Mouse (Mus musculus) C2C12 (cell line): ENCODE results near the gene Gm10097. TPM values are rescaled to one million over a fixed set of nuclear protein-coding genes. Genes with fewer than 3 reads are reported as not detected.

Experiments used
- H3K27me3 ChIP-seq: one replicate; pipeline ENCODE4 v1.6.1; 2011; ENCODE audit not compliant: control insufficient read depth, insufficient read depth, insufficient read length
- H3K36me3 ChIP-seq: one replicate; pipeline ENCODE4 v1.6.1; 2011; ENCODE audit not compliant: control insufficient read depth, insufficient read depth
- H3K4me3 ChIP-seq: one replicate; pipeline ENCODE4 v1.5.1; 2011; ENCODE audit warnings: mild to moderate bottlenecking, control low read depth; ENCODE audit not compliant: poor library complexity, insufficient read depth, severe bottlenecking
- H3K79me2 ChIP-seq: one replicate; pipeline ENCODE4 v1.6.1; 2011; ENCODE audit not compliant: control insufficient read depth, insufficient read depth
- H3K79me3 ChIP-seq: one replicate; pipeline ENCODE4 v1.6.1; 2011; ENCODE audit warnings: low read depth, control low read depth
- H3ac ChIP-seq: one replicate; pipeline ENCODE3; 2011; ENCODE audit warnings: low read depth; ENCODE audit not compliant: control insufficient read depth, insufficient read length
- CEBPB ChIP-seq: IDR thresholded peaks from one replicate; pipeline ENCODE4 v1.6.1; 2011; ENCODE audit warnings: low read depth, mild to moderate bottlenecking, control low read depth, moderate library complexity
- CTCF ChIP-seq: IDR thresholded peaks from one replicate; pipeline ENCODE4 v1.5.1; 2011; ENCODE audit not compliant: control insufficient read depth, insufficient read depth, insufficient read length
- FOSL1 ChIP-seq: IDR thresholded peaks from one replicate; pipeline ENCODE4 v1.8.0; 2011; ENCODE audit warnings: mild to moderate bottlenecking, low read length; ENCODE audit not compliant: poor library complexity, insufficient read depth, severe bottlenecking
- MAX ChIP-seq: IDR thresholded peaks from one replicate; pipeline ENCODE4 v1.6.1; 2011; ENCODE audit warnings: mild to moderate bottlenecking, control low read depth
- MYOD1 ChIP-seq: IDR thresholded peaks from one replicate; pipeline ENCODE4 v1.6.1; 2011; ENCODE audit warnings: low read depth; ENCODE audit not compliant: control insufficient read depth, insufficient read length
- MYOG ChIP-seq: IDR thresholded peaks from one replicate; pipeline ENCODE4 v1.6.1; 2011; ENCODE audit not compliant: control insufficient read depth, insufficient read length; ENCODE audit errors: extremely low read depth
- USF1 ChIP-seq: IDR thresholded peaks from one replicate; pipeline ENCODE4 v1.6.1; 2011; ENCODE audit warnings: low read depth, mild to moderate bottlenecking, control low read depth, moderate library complexity
- long read RNA-seq, 2 experiments: library from polyadenylated mRNA; unstranded; transcript quantifications; one replicate each; pipeline ENCODE4 v2.0.0; 2019 to 2020
- polyA plus RNA-seq: library from polyadenylated mRNA; unstranded; fragments of >200 nt; fragmentation: generic; extraction: Trizol; gene quantifications from one replicate; pipeline ENCODE4 v1.2.1, GENCODE M21; 2012; ENCODE audit warnings: missing spikeins

Gene Gm10097
- 0.02 TPM for polyA plus RNA-seq
- long read RNA-seq, experiment 1 = 0 reads
- long read RNA-seq, experiment 2 = 0 reads

DNA sequence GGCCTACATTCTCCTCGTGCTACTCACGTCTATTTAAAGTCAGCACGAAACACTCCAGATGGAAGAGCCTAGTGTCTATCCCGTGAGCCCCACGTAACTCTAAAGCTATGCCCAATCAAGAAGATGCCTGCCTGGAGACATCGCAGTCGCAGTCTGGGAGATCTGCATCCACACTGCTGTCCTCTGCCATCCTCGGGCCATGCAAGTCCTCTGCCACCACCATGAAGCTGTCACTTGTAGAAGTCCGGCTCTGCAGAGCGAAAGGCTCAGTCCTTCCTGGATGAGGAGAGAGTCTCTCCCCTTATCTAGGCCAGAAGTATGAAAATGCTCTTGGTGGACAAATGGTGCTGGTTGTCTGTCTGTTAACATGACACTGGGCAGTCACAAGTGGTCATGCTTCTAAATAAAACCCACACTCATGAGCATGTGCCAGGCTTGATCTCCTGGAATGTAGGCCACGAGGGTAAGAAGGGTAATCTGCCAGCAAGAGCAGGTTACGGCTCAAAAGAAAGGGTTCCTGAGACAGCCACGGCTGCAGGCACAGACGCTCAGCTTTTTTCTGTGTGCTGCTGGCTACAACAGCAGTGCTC, at the start of gene Gm10097:
Gene Gm10097, plus strand, starts transcription at position 517 of the 590 bp plus-strand sequence.
- TF ChIP-seq CTCF (no peak), MYOD1 (no peak), MYOG (no peak), CEBPB (no peak), USF1 (no peak), MAX (no peak), FOSL1 (no peak)
- Histone ChIP-seq H3K36me3 (peaks cover 12% of the 10 kb centered on the region), H3K79me3 (no peaks in the 10 kb centered on the region), H3K27me3 (no peaks in the 10 kb centered on the region), H3K79me2 (no peaks in the 10 kb centered on the region), H3ac (no peak within 1 kb of the TSS), H3K4me3 (no peak within 1 kb of the TSS)

DNA sequence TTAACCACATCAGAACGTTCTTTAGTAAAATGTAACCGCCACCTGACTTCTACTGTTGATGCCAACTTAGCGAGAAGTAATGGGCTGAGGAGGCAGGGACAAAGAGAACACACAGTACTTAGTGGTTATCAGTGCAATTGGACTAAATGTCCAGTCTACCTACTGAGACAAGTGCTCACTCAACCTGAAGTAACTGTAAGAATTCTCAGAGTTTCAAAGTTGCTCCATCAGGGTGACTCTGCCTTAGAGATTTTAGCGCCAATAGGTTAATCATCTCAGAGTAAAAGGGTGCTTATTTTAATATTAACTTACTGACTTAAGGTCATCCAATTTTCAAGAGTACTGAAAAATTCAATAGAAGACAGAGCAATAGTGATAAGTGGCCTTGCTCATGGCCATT, 43.1 kb upstream of the Gm10097 start:
- no peak overlapping the region for H3ac ChIP-seq
- TF ChIP-seq CTCF = no peak
- H3K4me3 ChIP-seq = no peak overlapping the region
- H3K36me3 ChIP-seq = peaks cover 36% of the 10 kb centered on the region
- no peaks in the 10 kb centered on the region for H3K79me3 ChIP-seq
- H3K79me2 ChIP-seq = no peaks in the 10 kb centered on the region
- no peaks in the 10 kb centered on the region for H3K27me3 ChIP-seq

DNA sequence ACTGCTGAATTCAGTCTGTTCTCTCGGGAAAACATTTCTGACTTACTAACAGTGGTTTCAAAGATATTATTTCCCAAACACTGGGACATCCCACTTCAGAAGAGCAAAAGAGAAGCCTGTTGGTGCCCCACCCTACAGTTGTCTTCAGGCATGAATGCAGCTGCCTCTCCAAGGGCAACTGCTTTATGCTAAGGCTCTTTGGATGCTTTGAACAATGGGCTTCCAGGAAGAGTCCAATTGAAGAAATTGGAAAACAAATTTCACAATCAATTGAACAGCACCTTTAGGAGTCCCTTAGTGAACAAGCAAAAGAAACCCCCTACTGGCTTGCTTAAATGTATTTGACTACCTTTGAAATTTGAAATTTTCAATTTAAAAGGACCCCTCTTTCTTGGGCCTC, 41.8 kb upstream of the Gm10097 start:
- Histone ChIP-seq H3K79me2 (no peaks in the 10 kb centered on the region), H3ac (no peak overlapping the region), H3K79me3 (no peaks in the 10 kb centered on the region), H3K36me3 (peaks cover 27% of the 10 kb centered on the region), H3K4me3 (no peak overlapping the region), H3K27me3 (no peaks in the 10 kb centered on the region)
- no peak for TF ChIP-seq FOSL1

- Histone ChIP-seq H3K79me2 (no peaks in the 10 kb centered on the region), H3K27me3 (no peaks in the 10 kb centered on the region), H3K79me3 (no peaks in the 10 kb centered on the region), H3K36me3 (peaks cover 38% of the 10 kb centered on the region), H3ac (no peak overlapping the region), H3K4me3 (no peak overlapping the region)
- TF ChIP-seq MYOG (no peak), CTCF (no peak), MAX (no peak), MYOD1 (no peak), USF1 (no peak), CEBPB (no peak), FOSL1 (no peak)
Observed at GRCm38 (mm10) chr10:5028301-5028700, 40.7 kb upstream of the Gm10097 start.

DNA sequence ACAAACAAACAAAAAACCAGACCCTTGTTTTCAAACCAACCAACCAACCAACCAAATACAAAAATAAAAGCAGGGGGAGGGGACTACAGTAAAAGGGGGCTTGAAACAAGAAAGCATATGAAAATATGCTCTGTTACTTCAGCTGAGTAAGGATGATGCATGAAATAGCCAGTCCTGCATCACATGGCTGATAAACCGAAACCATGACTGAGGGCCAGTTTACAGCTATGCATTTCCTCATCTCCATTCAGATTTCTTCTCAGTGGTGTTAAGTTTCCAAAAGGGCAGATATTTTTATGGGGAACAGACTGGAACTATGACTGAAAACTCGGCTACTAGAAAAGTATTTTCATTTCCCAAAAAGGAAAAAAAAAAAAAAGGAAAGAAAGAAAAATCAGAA, 39.8 kb upstream of the Gm10097 start:
- Histone ChIP-seq H3K79me2 (no peaks in the 10 kb centered on the region), H3K79me3 (no peaks in the 10 kb centered on the region), H3K27me3 (no peaks in the 10 kb centered on the region), H3K36me3 (peaks cover 39% of the 10 kb centered on the region), H3K4me3 (no peak overlapping the region), H3ac (no peak overlapping the region)
- no peak for TF ChIP-seq MYOD1
- no peak for TF ChIP-seq FOSL1
- TF ChIP-seq MAX = no peak
- no peak for TF ChIP-seq USF1
- TF ChIP-seq CTCF = no peak
- TF ChIP-seq MYOG = no peak
- TF ChIP-seq CEBPB = no peak

DNA sequence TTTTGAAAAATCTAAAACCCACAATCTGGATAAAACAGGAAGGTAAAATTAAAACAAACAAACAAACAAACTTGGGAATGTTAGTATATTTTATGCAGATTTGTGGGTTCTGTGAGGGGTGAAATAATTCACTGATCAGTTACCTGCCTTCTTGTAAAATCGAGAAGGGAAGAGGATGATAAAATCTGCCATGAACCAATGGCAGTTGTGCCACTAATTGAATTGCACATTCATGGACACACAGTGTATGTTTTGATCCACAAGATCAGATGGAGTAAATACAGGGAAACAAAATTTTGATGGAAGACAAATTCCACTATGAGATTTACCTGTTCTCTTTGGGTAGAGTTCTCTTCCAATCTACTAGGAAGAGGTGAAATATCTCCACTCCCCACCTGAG, 39.1 kb upstream of the Gm10097 start:
- H3K27me3 ChIP-seq = no peaks in the 10 kb centered on the region
- H3K36me3 ChIP-seq = peaks cover 41% of the 10 kb centered on the region
- H3K79me2 ChIP-seq = no peaks in the 10 kb centered on the region
- H3ac ChIP-seq = no peak overlapping the region
- no peaks in the 10 kb centered on the region for H3K79me3 ChIP-seq
- no peak overlapping the region for H3K4me3 ChIP-seq
- TF ChIP-seq MAX (no peak), CEBPB (no peak), USF1 (no peak), MYOG (no peak), MYOD1 (no peak), CTCF (no peak), FOSL1 (no peak)
